Mouse (Mus musculus): Measurements from ENCODE around the gene Hmg20a. TPM values are rescaled to one million over a fixed set of nuclear protein-coding genes. Genes with fewer than 3 reads are reported as not detected.

Hmg20a gene
- polyA plus RNA-seq, 1 experiment from 2014 or later = 73.0 TPM

- ATAC-seq (ENCODE audit: insufficient number of reproducible peaks, insufficient read depth, low FRiP score, low TSS enrichment) = no peak
- H3K27ac ChIP-seq = no peak overlapping the region
- H3K9me3 ChIP-seq = no peaks in the 10 kb centered on the region
- H3K4me1 ChIP-seq = no peaks in the 10 kb centered on the region
- peaks cover 29% of the 10 kb centered on the region for H3K36me3 ChIP-seq
- H3K9ac ChIP-seq = no peak overlapping the region
- 88% methylated on average over 5 of the region's 5 CpGs for WGBS
- H3K27me3 ChIP-seq = no peaks in the 10 kb centered on the region
- H3K4me2 ChIP-seq (replicated peaks) = no peak overlapping the region
- no peak overlapping the region for H3K4me3 ChIP-seq
These were observed 60.7 kb downstream of the Hmg20a start for GRCm38 (mm10) chr9:56478975-56479647.

DNA sequence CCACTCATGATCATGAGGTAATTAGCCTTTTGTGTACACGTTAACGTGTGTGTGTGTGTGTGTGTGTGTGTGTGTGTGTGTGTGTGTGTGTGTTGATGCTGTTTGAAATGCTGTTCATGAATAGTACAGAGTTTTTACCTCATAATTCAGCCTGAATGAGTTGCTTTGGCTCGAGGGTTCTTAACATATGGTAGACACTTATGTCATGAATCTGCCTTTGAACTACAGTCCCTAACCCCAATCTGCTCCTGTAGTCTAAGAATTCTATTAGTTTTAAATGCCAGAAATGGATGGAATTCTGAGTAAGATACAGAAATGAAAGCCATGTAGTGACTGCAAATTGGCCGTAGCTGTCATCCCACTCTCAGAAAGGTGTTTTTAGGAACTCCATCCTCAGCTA is 64.2 kb downstream of the Hmg20a start:
- H3K27ac ChIP-seq = no peak overlapping the region
- ATAC-seq (ENCODE audit: insufficient number of reproducible peaks, insufficient read depth, low FRiP score, low TSS enrichment) = no peak
- 0 out of 2 replicates have a peak, but pooled peaks cover 2% of the 10 kb centered on the region for H3K4me1 ChIP-seq
- WGBS = 86% methylated on average over 4 of the region's 4 CpGs
- no peak overlapping the region for H3K4me3 ChIP-seq
- no peaks in the 10 kb centered on the region for H3K9me3 ChIP-seq
- H3K27me3 ChIP-seq = no peaks in the 10 kb centered on the region
- H3K4me2 ChIP-seq (replicated peaks) = no peak overlapping the region
- peaks cover 23% of the 10 kb centered on the region for H3K36me3 ChIP-seq
- no peak overlapping the region for H3K9ac ChIP-seq

DNA sequence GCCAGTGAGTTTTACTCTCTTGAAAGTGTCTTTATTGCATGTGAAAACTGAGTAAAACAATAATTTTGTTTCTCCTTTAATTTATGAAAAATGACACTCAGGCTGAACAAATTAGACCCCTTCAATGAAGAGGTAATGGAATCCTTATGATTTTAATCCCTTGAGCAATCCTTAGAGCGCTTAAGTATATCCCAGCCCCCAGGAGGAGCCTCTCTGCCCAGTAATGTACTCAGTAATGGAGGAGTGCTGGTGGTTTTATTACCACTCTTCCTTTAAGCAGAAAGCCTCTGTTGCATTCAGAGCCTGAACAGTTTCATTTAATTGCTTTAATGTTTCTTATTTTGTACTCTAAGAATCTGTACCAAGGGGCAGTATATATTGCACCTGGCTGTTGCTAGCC is 67.0 kb downstream of the Hmg20a start:
- ATAC-seq (ENCODE audit: insufficient number of reproducible peaks, insufficient read depth, low FRiP score, low TSS enrichment) = no peak

GRCm38 (mm10) chr9:56486158-56486557 is 67.7 kb downstream of the Hmg20a start:
- WGBS = 85% methylated on average over 3 of the region's 3 CpGs
- Histone ChIP-seq H3K4me2 (replicated peaks) (no peak overlapping the region), H3K9ac (no peak overlapping the region), H3K27me3 (no peaks in the 10 kb centered on the region), H3K27ac (no peak overlapping the region), H3K36me3 (peaks cover 52% of the 10 kb centered on the region), H3K4me1 (0 out of 2 replicates have a peak, but pooled peaks cover 2% of the 10 kb centered on the region), H3K9me3 (no peaks in the 10 kb centered on the region), H3K4me3 (no peak overlapping the region)
- ATAC-seq (ENCODE audit: insufficient number of reproducible peaks, insufficient read depth, low FRiP score, low TSS enrichment) = no peak

More for the DNA sequence above, 67.0 kb downstream of the Hmg20a start:
- Histone ChIP-seq H3K4me3 (no peak overlapping the region), H3K4me2 (replicated peaks) (no peak overlapping the region), H3K4me1 (0 out of 2 replicates have a peak, but pooled peaks cover 2% of the 10 kb centered on the region), H3K27ac (no peak overlapping the region), H3K36me3 (peaks cover 44% of the 10 kb centered on the region), H3K9ac (no peak overlapping the region), H3K27me3 (no peaks in the 10 kb centered on the region), H3K9me3 (no peaks in the 10 kb centered on the region)
- WGBS = 52% methylated on average over 1 of the region's 1 CpGs

DNA sequence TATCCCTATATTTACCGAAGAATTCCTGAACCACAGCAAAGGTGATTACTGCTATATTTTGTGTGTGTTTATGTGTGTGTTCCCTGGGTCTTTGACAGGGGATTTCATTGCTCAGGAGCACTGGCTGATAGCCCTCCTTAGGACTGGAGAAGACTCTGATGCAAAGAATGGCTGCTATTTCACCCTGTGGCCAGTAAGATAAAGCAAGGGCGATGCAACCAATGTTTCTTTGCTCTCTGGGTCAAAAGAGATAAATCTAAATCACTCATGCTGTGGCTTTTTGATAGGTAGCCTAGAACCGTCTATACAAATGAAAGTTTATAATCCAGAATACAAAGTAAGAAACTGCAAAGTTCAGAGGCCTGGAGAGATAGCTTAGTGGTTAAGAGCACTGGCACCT is 69.2 kb downstream of the Hmg20a start:
- Histone ChIP-seq H3K4me3 (no peak overlapping the region), H3K4me1 (0 out of 2 replicates have a peak, but pooled peaks cover 2% of the 10 kb centered on the region), H3K36me3 (peaks cover 57% of the 10 kb centered on the region), H3K9me3 (no peaks in the 10 kb centered on the region), H3K9ac (no peak overlapping the region), H3K27ac (no peak overlapping the region), H3K4me2 (replicated peaks) (no peak overlapping the region), H3K27me3 (no peaks in the 10 kb centered on the region)
- no peak for ATAC-seq (ENCODE audit: insufficient number of reproducible peaks, insufficient read depth, low FRiP score, low TSS enrichment)
- WGBS = 93% methylated on average over 3 of the region's 3 CpGs

- H3K4me3 ChIP-seq = no peak overlapping the region
- no peak for ATAC-seq (ENCODE audit: insufficient number of reproducible peaks, insufficient read depth, low FRiP score, low TSS enrichment)
- H3K4me2 ChIP-seq (replicated peaks) = no peak overlapping the region
- no peaks in the 10 kb centered on the region for H3K4me1 ChIP-seq
- WGBS = 79% methylated on average over 3 of the region's 3 CpGs
- H3K9me3 ChIP-seq = no peaks in the 10 kb centered on the region
- no peak overlapping the region for H3K27ac ChIP-seq
- H3K27me3 ChIP-seq = no peaks in the 10 kb centered on the region
- H3K9ac ChIP-seq = no peak overlapping the region
- peaks cover 64% of the 10 kb centered on the region for H3K36me3 ChIP-seq
These were observed 74.0 kb downstream of the Hmg20a start for GRCm38 (mm10) chr9:56492391-56492790.

DNA sequence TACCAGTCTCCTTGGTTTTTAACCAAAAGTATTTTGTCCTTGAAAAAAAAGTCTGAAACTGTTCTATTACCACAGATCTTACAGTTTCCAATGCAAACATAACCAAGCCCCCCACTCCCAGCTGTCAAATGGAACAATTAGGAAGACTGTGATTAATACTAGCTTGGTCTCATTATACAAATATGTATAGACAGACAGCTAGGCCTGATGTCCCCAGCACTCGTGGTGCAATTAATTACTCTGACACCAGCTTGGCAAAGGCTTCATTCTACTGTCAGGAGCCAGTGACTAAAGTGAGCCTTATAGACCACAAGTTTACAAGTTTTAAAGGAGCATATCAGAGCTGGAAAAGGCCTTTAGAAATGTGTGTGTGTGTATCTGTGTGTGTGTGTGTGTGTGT is 74.5 kb downstream of the Hmg20a start:
- Histone ChIP-seq H3K4me1 (no peaks in the 10 kb centered on the region), H3K9ac (no peak overlapping the region), H3K9me3 (no peaks in the 10 kb centered on the region), H3K27me3 (no peaks in the 10 kb centered on the region), H3K36me3 (peaks cover 59% of the 10 kb centered on the region), H3K4me2 (replicated peaks) (no peak overlapping the region), H3K4me3 (no peak overlapping the region), H3K27ac (no peak overlapping the region)
- no peak for ATAC-seq (ENCODE audit: insufficient number of reproducible peaks, insufficient read depth, low FRiP score, low TSS enrichment)
- WGBS = 54% methylated on average over 1 of the region's 1 CpGs

DNA sequence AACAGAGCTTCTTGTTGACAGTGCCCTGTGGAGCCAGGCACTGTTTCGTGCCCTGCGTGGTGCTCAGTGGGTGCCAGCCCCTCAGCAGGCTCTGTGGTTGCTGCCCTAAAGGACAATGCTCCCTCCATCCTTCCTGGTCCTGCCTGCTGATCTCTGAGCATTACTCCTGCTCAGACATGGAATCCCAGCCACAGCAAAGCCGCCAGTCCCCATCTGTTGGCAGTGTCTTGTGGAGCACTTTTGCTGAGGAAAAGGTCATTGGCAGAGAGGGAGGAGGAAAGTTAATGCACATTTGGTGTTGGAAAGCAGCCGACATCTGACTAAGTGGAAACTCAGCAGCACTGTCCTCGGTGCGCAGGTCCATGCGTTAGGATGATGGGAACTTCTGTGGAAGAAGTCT is 76.7 kb downstream of the Hmg20a start:
- 57% methylated on average over 7 of the region's 7 CpGs for WGBS
- Histone ChIP-seq H3K4me2 (replicated peaks) (no peak overlapping the region), H3K27ac (no peak overlapping the region), H3K4me1 (no peaks in the 10 kb centered on the region), H3K36me3 (peaks cover 42% of the 10 kb centered on the region), H3K27me3 (no peaks in the 10 kb centered on the region), H3K4me3 (no peak overlapping the region), H3K9me3 (no peaks in the 10 kb centered on the region), H3K9ac (no peak overlapping the region)
- ATAC-seq (ENCODE audit: insufficient number of reproducible peaks, insufficient read depth, low FRiP score, low TSS enrichment) = no peak

DNA sequence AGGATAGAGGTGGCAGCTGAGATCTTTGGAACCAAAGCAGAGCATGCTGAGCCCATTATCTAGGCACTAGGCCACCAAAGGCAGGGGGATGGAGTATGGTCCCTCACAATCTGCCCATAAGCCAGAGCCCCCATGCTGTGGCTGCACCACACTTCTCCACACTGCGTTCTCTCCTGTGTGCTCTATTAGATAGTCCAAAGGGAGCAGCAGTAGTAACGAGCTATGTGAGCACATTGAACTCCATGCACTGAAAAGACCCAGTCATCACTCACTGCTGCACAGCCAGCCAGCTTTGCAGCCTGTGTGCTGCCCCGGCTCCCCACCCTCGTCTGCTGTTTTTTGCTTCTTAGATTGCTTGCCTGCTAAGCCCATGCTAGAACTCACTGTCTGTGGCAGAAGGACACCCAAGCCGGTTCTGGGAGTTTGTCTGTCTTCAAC is 77.4 kb downstream of the Hmg20a start:
- no peaks in the 10 kb centered on the region for H3K9me3 ChIP-seq
- H3K4me1 ChIP-seq = no peaks in the 10 kb centered on the region
- H3K27me3 ChIP-seq = no peaks in the 10 kb centered on the region
- no peak overlapping the region for H3K4me3 ChIP-seq
- no peak overlapping the region for H3K9ac ChIP-seq
- H3K36me3 ChIP-seq = peaks cover 36% of the 10 kb centered on the region
- no peak overlapping the region for H3K27ac ChIP-seq
- ATAC-seq (ENCODE audit: insufficient number of reproducible peaks, insufficient read depth, low FRiP score, low TSS enrichment) = no peak
- WGBS = 69% methylated on average over 5 of the region's 5 CpGs
- no peak overlapping the region for H3K4me2 ChIP-seq (replicated peaks)

GRCm38 (mm10) chr9:56496567-56496966 is 78.2 kb downstream of the Hmg20a start:
- peaks cover 7% of the 10 kb centered on the region; the same call in 1 of the 2 replicates for H3K4me1 ChIP-seq
- H3K4me2 ChIP-seq (replicated peaks) = no peak overlapping the region
- peaks cover 28% of the 10 kb centered on the region for H3K36me3 ChIP-seq
- no peak overlapping the region for H3K9ac ChIP-seq
- H3K9me3 ChIP-seq = no peaks in the 10 kb centered on the region
- no peaks in the 10 kb centered on the region for H3K27me3 ChIP-seq
- no peak for ATAC-seq (ENCODE audit: insufficient number of reproducible peaks, insufficient read depth, low FRiP score, low TSS enrichment)
- no peak overlapping the region for H3K27ac ChIP-seq
- WGBS = 87% methylated on average over 5 of the region's 5 CpGs
- H3K4me3 ChIP-seq = no peak overlapping the region

DNA sequence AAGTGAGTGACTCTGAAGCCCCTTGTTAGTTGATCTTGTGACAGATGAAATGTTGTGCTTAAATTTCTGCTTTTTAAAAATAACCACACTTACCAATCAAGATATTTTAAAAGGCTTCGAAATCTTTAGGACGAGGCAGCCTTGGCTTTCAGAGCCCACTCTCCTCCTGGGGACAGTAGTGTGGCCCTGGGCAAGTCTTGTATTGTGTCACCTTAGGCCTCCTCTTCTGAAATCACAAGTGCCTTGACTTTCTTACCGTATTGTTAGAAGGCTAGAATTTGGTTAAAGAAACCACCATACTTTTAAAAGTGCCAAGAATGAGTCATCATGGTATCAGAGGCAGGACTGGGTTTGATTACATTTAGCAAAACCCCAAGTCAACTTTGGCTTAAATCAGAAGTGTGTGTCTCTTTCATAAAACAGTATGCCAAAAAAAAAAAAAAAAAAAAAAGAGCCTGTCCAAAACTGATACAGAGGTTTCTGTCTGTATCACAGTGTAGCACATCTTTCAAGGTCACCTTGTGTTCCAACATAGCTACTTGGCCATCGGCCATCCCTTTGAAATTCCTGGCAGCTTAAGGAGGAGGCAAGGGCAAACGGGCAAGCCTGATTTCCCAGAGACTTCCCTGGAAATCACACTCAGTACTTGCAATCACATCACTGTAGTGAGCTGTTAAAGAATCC is 78.9 kb downstream of the Hmg20a start:
- H3K36me3 ChIP-seq = peaks cover 22% of the 10 kb centered on the region
- H3K27me3 ChIP-seq = no peaks in the 10 kb centered on the region
- no peak for ATAC-seq (ENCODE audit: insufficient number of reproducible peaks, insufficient read depth, low FRiP score, low TSS enrichment)
- H3K4me1 ChIP-seq = peaks cover 13% of the 10 kb centered on the region
- no peak overlapping the region for H3K27ac ChIP-seq
- H3K4me2 ChIP-seq (replicated peaks) = no peak overlapping the region
- WGBS = 76% methylated on average over 5 of the region's 5 CpGs
- no peak overlapping the region for H3K9ac ChIP-seq
- no peak overlapping the region for H3K4me3 ChIP-seq
- H3K9me3 ChIP-seq = no peaks in the 10 kb centered on the region

All from embryonic facial prominence, embryonic 12.5 days (tissue).